Mouse (Mus musculus) heart, postnatal 0 days (tissue): ENCODE data around the gene Fstl4. TPM values are rescaled to one million over a fixed set of nuclear protein-coding genes. Genes with fewer than 3 reads are reported as not detected.

Source experiments
- ATAC-seq: fragments of 200-750 bp; cut with Nextera tagmentation; 2 replicates; pipeline ENCODE4 v1.8.0; 2017; ENCODE audit warnings: low read depth, moderate number of reproducible peaks, moderate library complexity; ENCODE audit not compliant: insufficient read depth
- DNase-seq: peaks from one replicate; pipeline ENCODE4 v3.0.0-alpha.2; 2016; ENCODE audit warnings: low spot score
- H3K27ac ChIP-seq: fragments of 300-500 bp; sonication (generic); 2 replicates; pipeline ENCODE4 v1.5.1; 2014; ENCODE audit warnings: low read depth, mild to moderate bottlenecking
- H3K27me3 ChIP-seq: fragments of 300-500 bp; sonication (generic); 2 replicates; pipeline ENCODE4 v1.6.1; 2014; ENCODE audit warnings: low read length, mixed read lengths; ENCODE audit not compliant: control insufficient read depth, insufficient read depth
- H3K36me3 ChIP-seq: fragments of 300-500 bp; sonication (generic); replicated peaks from 2 replicates; pipeline ENCODE4 v1.6.1; 2014; ENCODE audit warnings: low read length, mixed read lengths; ENCODE audit not compliant: control insufficient read depth, insufficient read depth
- H3K4me1 ChIP-seq: fragments of 300-500 bp; sonication (generic); 2 replicates; pipeline ENCODE4 v1.6.1; 2014; ENCODE audit warnings: antibody characterized with exemption; ENCODE audit not compliant: control insufficient read depth, insufficient read depth
- H3K4me2 ChIP-seq: fragments of 300-500 bp; sonication (generic); 2 replicates; pipeline ENCODE4 v1.6.1; 2014; ENCODE audit warnings: low read depth, mild to moderate bottlenecking, low read length, moderate library complexity
- H3K4me3 ChIP-seq: fragments of 300-500 bp; sonication (generic); 2 replicates; pipeline ENCODE4 v1.5.1; 2014; ENCODE audit warnings: low read depth, low read length
- H3K9ac ChIP-seq: fragments of 300-500 bp; sonication (generic); replicated peaks from 2 replicates; pipeline ENCODE4 v1.6.1; 2014; ENCODE audit warnings: low read depth, low read length, mixed read lengths
- H3K9me3 ChIP-seq: fragments of 300-500 bp; sonication (generic); replicated peaks from 2 replicates; pipeline ENCODE4 v1.6.1; 2016; ENCODE audit warnings: low read length; ENCODE audit not compliant: control insufficient read depth
- CTCF ChIP-seq: IDR thresholded peaks from 2 replicates; pipeline ENCODE4 v1.5.1; 2016; ENCODE audit warnings: antibody characterized with exemption, control low read depth, low read depth
- EP300 ChIP-seq: IDR thresholded peaks from 2 replicates; pipeline ENCODE4 v1.6.1; 2016; ENCODE audit warnings: antibody characterized with exemption, low read depth
- WGBS: fragments of 180-500 bp; shearing (Covaris S2); extraction: QIAGEN DNeasy Blood & Tissue Kit; methylation state at CpG from one replicate; pipeline ENCODE4 v1.1.7; 2014; 5-methylcytosine and 5-hydroxymethylcytosine counted together
- polyA plus RNA-seq: library from polyadenylated mRNA; unstranded; fragments of >200 nt; fragmentation: Nextera tagmentation; extraction: Ambion mirVana; gene quantifications from 2 replicates; pipeline ENCODE4 v1.2.1, GENCODE M21; 2015
- total RNA-seq: library from RNA; depleted of rRNA; stranded (reverse); fragments of >200 nt; gene quantifications from 2 replicates; pipeline ENCODE4 v1.2.3, GENCODE M21; 2014; ENCODE audit warnings: low replicate concordance

Gene Fstl4
- total and polyA plus RNA-seq, 2 experiments from 2014 or later = 6.3 to 9.4 TPM

- H3K9ac ChIP-seq = no peak overlapping the region
- no peaks in the 10 kb centered on the region for H3K27me3 ChIP-seq
- H3K4me2 ChIP-seq = no peak overlapping the region
- H3K9me3 ChIP-seq = no peaks in the 10 kb centered on the region
- H3K4me3 ChIP-seq = no peak overlapping the region
- no peak for TF ChIP-seq CTCF
- TF ChIP-seq EP300 = no peak
- H3K27ac ChIP-seq = no peak overlapping the region
- 71% methylated on average over 7 of the region's 7 CpGs for WGBS
- H3K4me1 ChIP-seq = no peaks in the 10 kb centered on the region
- no peak for DNase-seq
- no peaks in the 10 kb centered on the region for H3K36me3 ChIP-seq
- ATAC-seq = no peak
Observed at GRCm38 (mm10) chr11:53009597-53009996, 245.2 kb downstream of the Fstl4 start.

- no peak for TF ChIP-seq EP300
- TF ChIP-seq CTCF = no peak
- no peak overlapping the region for H3K4me2 ChIP-seq
- no peak overlapping the region for H3K9ac ChIP-seq
- H3K9me3 ChIP-seq = no peaks in the 10 kb centered on the region
- no peak overlapping the region for H3K27ac ChIP-seq
- no peak for DNase-seq
- no peaks in the 10 kb centered on the region for H3K4me1 ChIP-seq
- no peak for ATAC-seq
- H3K4me3 ChIP-seq = no peak overlapping the region
- no peaks in the 10 kb centered on the region for H3K36me3 ChIP-seq
- WGBS = 85% methylated on average over 6 of the region's 6 CpGs
- H3K27me3 ChIP-seq = no peaks in the 10 kb centered on the region
Observed at GRCm38 (mm10) chr11:53011996-53012505, 247.6 kb downstream of the Fstl4 start.

GRCm38 (mm10) chr11:53013906-53014305 lies 249.5 kb downstream of the Fstl4 start:
- DNase-seq (no peak), ATAC-seq (no peak)
- no peaks in the 10 kb centered on the region for H3K36me3 ChIP-seq
- TF ChIP-seq CTCF (no peak), EP300 (no peak)
- 72% methylated on average over 5 of the region's 5 CpGs for WGBS
- H3K4me2 ChIP-seq = no peak overlapping the region
- H3K27ac ChIP-seq = no peak overlapping the region
- H3K9me3 ChIP-seq = no peaks in the 10 kb centered on the region
- no peaks in the 10 kb centered on the region for H3K27me3 ChIP-seq
- no peak overlapping the region for H3K9ac ChIP-seq
- no peaks in the 10 kb centered on the region for H3K4me1 ChIP-seq
- no peak overlapping the region for H3K4me3 ChIP-seq

DNA sequence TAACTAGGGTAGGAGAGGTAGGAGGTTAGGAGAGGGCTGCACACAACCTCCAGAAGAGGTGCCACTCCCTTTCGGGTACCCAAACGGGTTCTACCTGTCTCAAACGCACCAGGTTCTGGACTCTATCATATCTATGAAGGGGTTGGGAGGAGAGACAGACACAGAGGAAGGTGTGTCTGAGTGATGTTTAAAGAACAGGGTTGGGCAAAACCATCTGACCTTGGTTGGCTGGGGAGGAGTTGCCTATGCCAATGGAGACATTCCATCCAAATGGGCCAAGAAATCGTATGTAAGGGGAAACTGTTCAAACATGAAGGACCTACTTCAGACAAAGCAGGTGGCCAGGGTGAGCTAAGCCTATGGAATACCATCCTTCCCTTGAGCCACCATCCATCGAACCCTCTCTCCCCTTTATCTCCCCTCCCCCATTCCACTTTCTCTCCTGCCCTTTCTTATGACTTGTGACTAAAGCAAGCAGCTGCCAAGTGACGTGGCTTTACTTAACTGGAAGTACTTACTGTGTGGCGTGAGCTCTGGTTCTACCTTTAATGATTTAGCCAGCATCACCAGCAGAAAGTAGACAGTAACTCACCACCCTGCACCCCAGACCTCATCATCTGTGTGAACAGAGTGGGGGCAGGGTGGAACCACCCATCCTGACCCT lies 252.1 kb downstream of the Fstl4 start:
- DNase-seq (no peak), ATAC-seq (no peak)
- Histone ChIP-seq H3K27ac (no peak overlapping the region), H3K9me3 (no peaks in the 10 kb centered on the region), H3K36me3 (no peaks in the 10 kb centered on the region), H3K27me3 (no peaks in the 10 kb centered on the region), H3K4me2 (no peak overlapping the region), H3K4me1 (no peaks in the 10 kb centered on the region), H3K9ac (no peak overlapping the region), H3K4me3 (no peak overlapping the region)
- 70% methylated on average over 7 of the region's 7 CpGs for WGBS
- TF ChIP-seq CTCF = no peak
- TF ChIP-seq EP300 = no peak

- TF ChIP-seq CTCF (no peak), EP300 (no peak)
- DNase-seq = no peak
- H3K4me1 ChIP-seq = no peaks in the 10 kb centered on the region
- H3K9me3 ChIP-seq = no peaks in the 10 kb centered on the region
- no peak overlapping the region for H3K9ac ChIP-seq
- no peaks in the 10 kb centered on the region for H3K27me3 ChIP-seq
- ATAC-seq = no peak
- no peak overlapping the region for H3K27ac ChIP-seq
- H3K4me2 ChIP-seq = no peak overlapping the region
- no peaks in the 10 kb centered on the region for H3K36me3 ChIP-seq
- WGBS = 78% methylated on average over 3 of the region's 3 CpGs
- H3K4me3 ChIP-seq = no peak overlapping the region
Observed at GRCm38 (mm10) chr11:53019509-53019908, 255.1 kb downstream of the Fstl4 start.

GRCm38 (mm10) chr11:53024403-53024802 lies 260.0 kb downstream of the Fstl4 start:
- no peak overlapping the region for H3K4me2 ChIP-seq
- no peaks in the 10 kb centered on the region for H3K4me1 ChIP-seq
- no peak overlapping the region for H3K9ac ChIP-seq
- no peaks in the 10 kb centered on the region for H3K27me3 ChIP-seq
- no peaks in the 10 kb centered on the region for H3K36me3 ChIP-seq
- 49% methylated on average over 6 of the region's 6 CpGs for WGBS
- no peaks in the 10 kb centered on the region for H3K9me3 ChIP-seq
- no peak overlapping the region for H3K4me3 ChIP-seq
- TF ChIP-seq CTCF (no peak), EP300 (no peak)
- ATAC-seq (no peak), DNase-seq (no peak)
- no peak overlapping the region for H3K27ac ChIP-seq
